Mouse (Mus musculus): ENCODE results near the gene Foxo4. TPM values are rescaled to one million over a fixed set of nuclear protein-coding genes. Genes with fewer than 3 reads are reported as not detected.

The Foxo4 gene
- polyA plus RNA-seq, 1 experiment from 2014 or later: 0.99 TPM

- Histone ChIP-seq H3K27ac (no peak overlapping the region), H3K4me1 (replicated peaks; ENCODE audit: control insufficient read depth, insufficient read depth, low read length) (no peaks in the 10 kb centered on the region), H3K27me3 (ENCODE audit: control insufficient read depth, insufficient read depth, low read length) (no peaks in the 10 kb centered on the region), H3K4me2 (replicated peaks) (no peak overlapping the region), H3K9ac (no peak overlapping the region), H3K36me3 (replicated peaks; ENCODE audit: control insufficient read depth, insufficient read depth) (peaks cover 71% of the 10 kb centered on the region), H3K9me3 (ENCODE audit: control insufficient read depth, low read length) (no peaks in the 10 kb centered on the region), H3K4me3 (replicated peaks; ENCODE audit: low read length) (no peak overlapping the region)
- ATAC-seq (ENCODE audit: low FRiP score) (no peak), DNase-seq (ENCODE audit: low spot score) (no peak)
- 96% methylated on average over 6 of the region's 6 CpGs for WGBS
Measured at GRCm38 (mm10) chrX:101288432-101288831, 34.1 kb downstream of the Foxo4 start.

DNA sequence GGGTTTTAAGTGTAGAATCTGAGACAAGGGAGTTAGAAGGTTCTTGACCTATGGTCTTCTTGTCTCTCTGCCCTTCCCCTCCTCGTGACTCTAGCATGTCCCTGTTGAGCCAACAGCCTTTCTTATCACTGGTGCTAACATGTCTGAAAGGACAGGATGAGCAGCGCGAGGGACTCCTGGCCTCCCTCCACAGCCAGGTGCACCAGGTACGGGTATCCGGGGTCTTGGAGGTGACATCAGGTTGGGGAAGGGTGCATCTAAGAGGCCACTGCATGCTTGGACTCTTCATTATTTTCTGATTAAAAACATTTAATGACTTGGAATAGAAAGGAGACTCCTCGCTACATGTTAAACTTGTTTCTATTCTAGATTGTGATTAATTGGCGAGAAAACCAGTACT, 34.7 kb downstream of the Foxo4 start:
- 92% methylated on average over 7 of the region's 7 CpGs for WGBS
- no peak overlapping the region for H3K4me2 ChIP-seq (replicated peaks)
- ATAC-seq (ENCODE audit: low FRiP score) (no peak), DNase-seq (ENCODE audit: low spot score) (no peak)
- no peaks in the 10 kb centered on the region for H3K27me3 ChIP-seq (ENCODE audit: control insufficient read depth, insufficient read depth, low read length)
- H3K27ac ChIP-seq: no peak overlapping the region
- no peak overlapping the region for H3K9ac ChIP-seq
- no peaks in the 10 kb centered on the region for H3K4me1 ChIP-seq (replicated peaks; ENCODE audit: control insufficient read depth, insufficient read depth, low read length)
- H3K36me3 ChIP-seq (replicated peaks; ENCODE audit: control insufficient read depth, insufficient read depth): peaks cover 69% of the 10 kb centered on the region
- H3K4me3 ChIP-seq (replicated peaks; ENCODE audit: low read length): no peak overlapping the region
- no peaks in the 10 kb centered on the region for H3K9me3 ChIP-seq (ENCODE audit: control insufficient read depth, low read length)

- no peak for ATAC-seq (ENCODE audit: low FRiP score)
- 89% methylated on average over 10 of the region's 10 CpGs for WGBS
- no peak for DNase-seq (ENCODE audit: low spot score)
- no peaks in the 10 kb centered on the region for H3K9me3 ChIP-seq (ENCODE audit: control insufficient read depth, low read length)
- H3K36me3 ChIP-seq (replicated peaks; ENCODE audit: control insufficient read depth, insufficient read depth): peaks cover 75% of the 10 kb centered on the region
- no peak overlapping the region for H3K9ac ChIP-seq
- no peak overlapping the region for H3K4me3 ChIP-seq (replicated peaks; ENCODE audit: low read length)
- no peak overlapping the region for H3K4me2 ChIP-seq (replicated peaks)
- no peaks in the 10 kb centered on the region for H3K4me1 ChIP-seq (replicated peaks; ENCODE audit: control insufficient read depth, insufficient read depth, low read length)
- H3K27me3 ChIP-seq (ENCODE audit: control insufficient read depth, insufficient read depth, low read length): no peaks in the 10 kb centered on the region
- H3K27ac ChIP-seq: no peak overlapping the region
Measured at GRCm38 (mm10) chrX:101290111-101290510, 35.8 kb downstream of the Foxo4 start.

GRCm38 (mm10) chrX:101299055-101299454, 44.7 kb downstream of the Foxo4 start, which contains the start of gene Nlgn3:
Nlgn3 (plus strand) TSS chrX:101299168.
- Histone ChIP-seq H3K27ac (peak within 1 kb of the TSS; percentile 87), H3K27me3 (ENCODE audit: control insufficient read depth, insufficient read depth, low read length) (no peaks in the 10 kb centered on the region), H3K4me1 (replicated peaks; ENCODE audit: control insufficient read depth, insufficient read depth, low read length) (peaks cover 32% of the 10 kb centered on the region), H3K4me2 (replicated peaks) (peak within 1 kb of the TSS; percentile 60), H3K4me3 (replicated peaks; ENCODE audit: low read length) (peak within 1 kb of the TSS; percentile 62), H3K9me3 (ENCODE audit: control insufficient read depth, low read length) (no peaks in the 10 kb centered on the region), H3K9ac (peak within 1 kb of the TSS; percentile 71), H3K36me3 (replicated peaks; ENCODE audit: control insufficient read depth, insufficient read depth) (peaks cover 33% of the 10 kb centered on the region)
- ATAC-seq (ENCODE audit: low FRiP score) (peak; percentile 42; the same call in 1 of the 2 replicates), DNase-seq (ENCODE audit: low spot score) (peak; percentile 64)
- 28% methylated on average over 24 of the region's 24 CpGs for WGBS

GRCm38 (mm10) chrX:101299473-101300426, 45.4 kb downstream of the Foxo4 start:
- H3K4me3 ChIP-seq (replicated peaks; ENCODE audit: low read length): peak overlapping the region; percentile 62
- peak; percentile 81 for ATAC-seq (ENCODE audit: low FRiP score)
- peak overlapping the region; percentile 87 for H3K27ac ChIP-seq
- 13% methylated on average over 10 of the region's 13 CpGs for WGBS
- peaks cover 35% of the 10 kb centered on the region for H3K4me1 ChIP-seq (replicated peaks; ENCODE audit: control insufficient read depth, insufficient read depth, low read length)
- peak overlapping the region; percentile 71 for H3K9ac ChIP-seq
- peaks cover 34% of the 10 kb centered on the region for H3K36me3 ChIP-seq (replicated peaks; ENCODE audit: control insufficient read depth, insufficient read depth)
- H3K27me3 ChIP-seq (ENCODE audit: control insufficient read depth, insufficient read depth, low read length): no peaks in the 10 kb centered on the region; the same call in 1 of the 2 replicates
- peak overlapping the region; percentile 60 for H3K4me2 ChIP-seq (replicated peaks)
- H3K9me3 ChIP-seq (ENCODE audit: control insufficient read depth, low read length): no peaks in the 10 kb centered on the region
- peak; percentile 42 for DNase-seq (ENCODE audit: low spot score)

DNA sequence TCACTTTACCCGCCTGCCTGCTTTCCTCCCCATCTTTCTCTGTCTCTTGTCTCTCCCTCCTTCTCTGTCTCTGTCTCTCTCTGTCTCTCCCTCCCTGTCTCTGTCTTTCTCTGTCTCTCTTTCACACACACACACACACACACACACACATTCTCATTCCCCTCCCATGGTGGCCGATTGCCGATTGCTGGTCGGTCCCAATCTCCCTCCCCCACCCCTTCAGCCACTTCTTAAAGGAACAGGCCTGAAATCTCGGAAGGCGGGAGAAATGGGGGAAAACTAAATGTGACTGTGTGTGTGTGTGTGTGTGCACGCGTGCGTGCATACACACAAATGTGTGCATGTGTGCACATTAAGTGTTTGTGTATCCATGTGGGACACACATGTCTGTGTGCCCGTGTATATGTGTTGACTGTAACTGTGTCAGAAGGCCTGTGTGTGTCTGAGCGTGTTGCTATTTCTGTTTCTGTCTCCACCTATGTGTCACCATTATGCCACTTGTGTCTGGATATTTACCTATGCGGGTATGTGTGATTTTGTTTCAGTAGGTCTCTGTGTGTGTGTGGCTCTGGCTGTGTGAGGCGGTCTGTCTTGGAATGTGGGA, 46.2 kb downstream of the Foxo4 start:
- peaks cover 35% of the 10 kb centered on the region for H3K4me1 ChIP-seq (replicated peaks; ENCODE audit: control insufficient read depth, insufficient read depth, low read length)
- H3K4me3 ChIP-seq (replicated peaks; ENCODE audit: low read length): peak overlapping the region; percentile 62
- H3K9me3 ChIP-seq (ENCODE audit: control insufficient read depth, low read length): no peaks in the 10 kb centered on the region
- 28% methylated on average over 13 of the region's 13 CpGs for WGBS
- peak overlapping the region; percentile 60 for H3K4me2 ChIP-seq (replicated peaks)
- H3K27ac ChIP-seq: peak overlapping the region; percentile 87
- H3K9ac ChIP-seq: peak overlapping the region; percentile 71
- H3K36me3 ChIP-seq (replicated peaks; ENCODE audit: control insufficient read depth, insufficient read depth): peaks cover 33% of the 10 kb centered on the region
- H3K27me3 ChIP-seq (ENCODE audit: control insufficient read depth, insufficient read depth, low read length): no peaks in the 10 kb centered on the region; the same call in 1 of the 2 replicates
- peak; percentile 43; the same call in 1 of the 2 replicates for ATAC-seq (ENCODE audit: low FRiP score)
- peak; percentile 43 for DNase-seq (ENCODE audit: low spot score)

- H3K9ac ChIP-seq: peak overlapping the region; percentile 71
- peak overlapping the region; percentile 62 for H3K4me3 ChIP-seq (replicated peaks; ENCODE audit: low read length)
- ATAC-seq (ENCODE audit: low FRiP score): no peak
- DNase-seq (ENCODE audit: low spot score): no peak
- 51% methylated on average over 9 of the region's 9 CpGs for WGBS
- peaks cover 35% of the 10 kb centered on the region for H3K4me1 ChIP-seq (replicated peaks; ENCODE audit: control insufficient read depth, insufficient read depth, low read length)
- H3K9me3 ChIP-seq (ENCODE audit: control insufficient read depth, low read length): no peaks in the 10 kb centered on the region
- peaks cover 27% of the 10 kb centered on the region; the same call in 1 of the 2 replicates for H3K36me3 ChIP-seq (replicated peaks; ENCODE audit: control insufficient read depth, insufficient read depth)
- peak overlapping the region; percentile 60 for H3K4me2 ChIP-seq (replicated peaks)
- H3K27ac ChIP-seq: peak overlapping the region; percentile 87; the same call in 1 of the 2 replicates
- no peaks in the 10 kb centered on the region; the same call in 1 of the 2 replicates for H3K27me3 ChIP-seq (ENCODE audit: control insufficient read depth, insufficient read depth, low read length)
Measured at GRCm38 (mm10) chrX:101301654-101302053, 47.3 kb downstream of the Foxo4 start.

- DNase-seq (ENCODE audit: low spot score) (no peak), ATAC-seq (ENCODE audit: low FRiP score) (no peak)
- Histone ChIP-seq H3K4me2 (replicated peaks) (no peak overlapping the region), H3K4me3 (replicated peaks; ENCODE audit: low read length) (no peak overlapping the region), H3K9ac (no peak overlapping the region), H3K27me3 (ENCODE audit: control insufficient read depth, insufficient read depth, low read length) (no peaks in the 10 kb centered on the region; the same call in 1 of the 2 replicates), H3K4me1 (replicated peaks; ENCODE audit: control insufficient read depth, insufficient read depth, low read length) (peaks cover 31% of the 10 kb centered on the region), H3K27ac (no peak overlapping the region), H3K36me3 (replicated peaks; ENCODE audit: control insufficient read depth, insufficient read depth) (peaks cover 37% of the 10 kb centered on the region), H3K9me3 (ENCODE audit: control insufficient read depth, low read length) (no peaks in the 10 kb centered on the region)
- WGBS: 36% methylated on average over 2 of the region's 2 CpGs
Measured at GRCm38 (mm10) chrX:101304646-101305045, 50.3 kb downstream of the Foxo4 start.

DNA sequence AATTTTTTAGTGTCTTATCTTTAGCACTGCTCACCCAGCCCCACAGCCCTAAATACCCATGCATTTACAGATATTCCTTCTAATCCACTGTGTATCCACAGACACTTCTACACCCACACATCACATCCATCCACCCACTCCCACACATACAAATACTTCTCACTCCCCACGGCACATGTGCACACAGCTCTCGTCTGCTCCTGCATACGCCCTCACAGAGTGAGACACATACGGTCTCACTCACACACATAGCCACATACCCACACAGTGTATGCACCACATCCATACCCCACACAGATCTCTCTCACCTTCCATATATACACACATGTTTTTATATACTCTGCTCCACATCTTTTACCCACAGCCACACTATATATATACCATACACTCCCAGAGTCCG, 55.0 kb downstream of the Foxo4 start:
- DNase-seq (ENCODE audit: low spot score): no peak
- no peak for ATAC-seq (ENCODE audit: low FRiP score)
- H3K4me2 ChIP-seq (replicated peaks): no peak overlapping the region
- no peak overlapping the region for H3K4me3 ChIP-seq (replicated peaks; ENCODE audit: low read length)
- H3K27ac ChIP-seq: no peak overlapping the region
- H3K36me3 ChIP-seq (replicated peaks; ENCODE audit: control insufficient read depth, insufficient read depth): peaks cover 64% of the 10 kb centered on the region
- no peak overlapping the region for H3K9ac ChIP-seq
- H3K9me3 ChIP-seq (ENCODE audit: control insufficient read depth, low read length): no peaks in the 10 kb centered on the region
- peaks cover under 1% of the 10 kb centered on the region for H3K4me1 ChIP-seq (replicated peaks; ENCODE audit: control insufficient read depth, insufficient read depth, low read length)
- 91% methylated on average over 5 of the region's 5 CpGs for WGBS
- H3K27me3 ChIP-seq (ENCODE audit: control insufficient read depth, insufficient read depth, low read length): no peaks in the 10 kb centered on the region; the same call in 1 of the 2 replicates
